Mouse (Mus musculus) CD8-positive naive resting alpha-beta T cell, adult 2 months (primary cell): ENCODE measurements around the gene Ssr3.

Source experiments
- DNase-seq, 2 experiments: peaks; one replicate each; pipeline ENCODE4 v3.0.0; 2022; ENCODE audit warnings: low read depth in 2 of 2, low spot score in 2 of 2

The Ssr3 gene

DNA sequence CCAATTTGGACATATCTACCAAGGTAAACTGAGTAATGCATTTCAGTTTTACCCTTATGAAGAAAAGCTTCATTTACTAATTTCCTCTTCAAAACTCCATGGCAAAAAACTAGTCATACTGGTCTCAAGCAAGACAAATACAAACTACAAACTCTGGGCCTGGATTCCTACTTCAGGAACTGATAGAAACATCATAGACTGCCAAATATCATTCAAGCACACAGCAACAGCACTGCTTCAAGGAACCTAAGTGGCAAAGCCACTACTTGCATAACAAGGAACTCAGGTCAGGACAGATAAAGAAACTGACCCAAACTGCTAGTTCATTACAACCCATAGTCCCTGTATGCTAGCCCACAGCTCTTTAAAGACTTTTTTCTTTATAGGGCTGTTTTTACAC lies 13.7 kb downstream of the Ssr3 start:
- no peak for DNase-seq

DNA sequence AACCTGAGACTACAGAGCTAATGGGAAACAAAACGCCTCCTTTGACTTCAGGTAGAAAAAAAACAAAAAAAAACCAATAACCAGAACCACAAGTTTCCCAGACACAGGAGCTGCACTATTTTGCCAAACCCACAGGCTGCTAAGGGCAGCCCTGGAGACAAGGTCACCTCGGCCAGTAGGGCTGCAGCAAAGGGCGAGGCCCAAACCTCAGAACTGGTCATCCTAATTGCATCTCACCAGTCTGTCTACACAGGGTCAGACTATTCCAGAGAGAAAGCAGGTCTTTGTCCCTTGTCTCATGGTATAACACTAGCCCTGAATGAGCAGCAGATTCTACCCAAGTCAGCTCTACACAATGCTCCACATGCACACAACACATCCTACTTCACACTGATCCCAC lies 17.7 kb downstream of the Ssr3 start:
- DNase-seq = no peak

DNA sequence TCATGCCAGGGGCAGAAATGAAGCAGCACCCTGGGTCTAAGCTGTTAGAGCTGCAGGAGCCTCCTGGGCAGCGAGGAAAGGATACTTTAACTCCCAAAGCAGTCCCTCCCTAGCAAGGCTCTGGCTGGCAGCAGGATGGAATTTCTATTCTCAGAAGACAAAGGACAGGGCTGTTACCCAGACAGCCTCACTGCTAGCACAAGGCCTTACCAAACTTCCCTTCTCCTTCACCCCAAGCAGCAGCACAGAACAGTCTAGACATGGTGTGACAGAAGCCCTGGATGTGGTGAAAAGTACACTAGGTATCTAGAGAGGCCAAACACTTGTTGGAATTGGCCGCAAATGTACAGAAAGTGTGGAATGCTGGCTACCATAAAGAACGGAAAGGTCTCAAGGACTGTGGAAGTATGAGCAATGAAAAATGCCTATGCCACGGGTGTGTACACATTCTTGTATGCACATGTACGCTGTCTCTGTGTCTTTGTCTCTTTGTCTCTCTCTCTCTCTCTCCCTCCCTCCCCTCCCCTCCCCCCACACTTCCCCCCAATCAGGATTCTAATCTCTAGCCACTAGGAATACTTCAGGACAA lies 18.7 kb downstream of the Ssr3 start:
- DNase-seq = no peak

DNA sequence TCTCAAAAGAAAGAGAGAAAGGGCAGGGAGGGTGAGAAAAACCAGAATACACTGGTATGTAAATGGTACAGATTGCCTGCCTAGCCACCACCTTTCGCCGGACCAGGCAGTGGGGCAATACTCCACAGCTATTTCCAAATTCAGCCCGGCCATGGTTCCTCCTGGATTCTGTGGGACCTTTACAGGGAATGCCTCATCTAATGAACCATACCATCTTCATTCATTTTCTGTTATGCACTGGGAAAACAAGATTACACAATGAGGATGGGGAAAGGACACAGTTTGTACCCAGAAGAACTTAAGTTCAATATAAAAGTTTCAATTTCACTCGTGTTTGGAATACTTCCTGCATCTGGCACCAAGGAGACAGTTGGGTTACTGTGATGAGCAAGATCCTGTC lies 19.9 kb downstream of the Ssr3 start:
- no peak for DNase-seq

DNA sequence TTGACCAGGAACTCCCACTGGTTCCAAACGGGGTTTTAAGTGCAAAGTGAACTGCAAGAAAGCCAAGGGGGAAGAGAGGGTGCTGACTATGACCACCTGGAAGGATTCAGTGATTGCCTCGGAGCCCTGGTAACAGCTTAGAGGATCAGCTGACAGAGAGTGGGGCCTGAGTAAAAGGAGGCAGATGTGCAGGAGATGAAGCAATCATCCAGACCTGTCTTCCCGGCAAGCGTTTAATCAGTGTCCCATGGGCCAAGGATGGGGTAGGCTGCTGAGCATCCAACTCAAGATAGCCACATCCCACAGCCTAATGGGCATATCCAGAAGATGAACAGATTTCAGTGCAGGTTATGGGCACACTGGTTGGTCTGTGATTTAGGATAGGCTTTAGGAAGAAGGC lies 24.5 kb downstream of the Ssr3 start:
- no peak for DNase-seq

DNA sequence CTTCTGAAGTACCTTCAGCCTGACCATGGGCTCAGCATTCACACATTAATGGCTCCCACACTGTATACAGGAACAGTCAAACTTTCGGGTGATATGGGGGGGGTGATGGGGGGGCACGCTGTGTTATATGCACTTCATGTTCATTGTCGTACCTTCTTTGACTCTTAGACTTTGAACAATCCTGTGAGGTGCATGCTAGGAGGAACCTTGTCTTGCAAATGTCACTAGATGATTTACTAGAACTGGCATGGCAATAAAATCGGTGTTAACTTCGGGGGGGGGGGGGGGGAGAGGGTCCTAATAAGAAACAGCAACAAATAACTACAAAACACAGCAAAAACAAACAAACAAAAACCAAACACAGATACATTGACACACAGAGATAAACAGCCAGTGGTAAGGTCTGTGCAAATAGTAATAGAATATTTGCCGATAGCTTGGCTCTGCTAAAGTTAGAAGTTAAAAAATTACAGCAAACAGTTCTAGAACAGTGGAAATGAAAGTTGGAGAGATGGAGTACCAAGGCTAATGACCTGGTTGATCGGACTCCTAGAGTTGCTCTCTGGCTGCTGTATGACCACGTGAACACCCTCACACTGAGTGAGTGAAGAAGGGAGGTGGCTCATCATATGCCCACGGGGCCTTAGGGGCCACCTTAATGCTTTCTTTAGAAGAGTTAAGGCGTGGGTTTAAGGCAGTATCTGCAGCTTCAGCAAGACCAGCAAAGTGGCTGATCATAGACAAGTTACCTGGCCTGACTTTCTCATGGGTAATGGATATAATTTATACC lies 26.3 kb downstream of the Ssr3 start:
- DNase-seq = no peak

DNA sequence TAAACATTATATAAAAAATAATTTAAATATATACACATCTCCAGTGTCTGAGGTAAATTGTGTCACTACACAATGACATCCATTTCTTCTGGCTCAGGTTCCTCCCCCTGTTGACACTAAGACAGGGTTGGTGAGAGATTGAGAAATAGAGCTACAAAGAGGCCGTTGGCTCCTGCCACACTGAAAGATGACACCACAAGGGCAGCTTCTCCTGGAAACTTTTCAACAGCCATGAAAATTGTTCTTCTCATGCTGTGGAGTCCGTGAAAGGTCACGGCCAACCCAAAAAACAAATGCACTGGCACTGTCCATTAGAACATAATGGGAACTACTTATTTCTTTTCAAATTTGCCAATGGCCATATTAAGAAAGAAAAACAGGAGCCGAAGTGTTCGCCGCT lies 27.2 kb downstream of the Ssr3 start:
- DNase-seq = no peak

DNA sequence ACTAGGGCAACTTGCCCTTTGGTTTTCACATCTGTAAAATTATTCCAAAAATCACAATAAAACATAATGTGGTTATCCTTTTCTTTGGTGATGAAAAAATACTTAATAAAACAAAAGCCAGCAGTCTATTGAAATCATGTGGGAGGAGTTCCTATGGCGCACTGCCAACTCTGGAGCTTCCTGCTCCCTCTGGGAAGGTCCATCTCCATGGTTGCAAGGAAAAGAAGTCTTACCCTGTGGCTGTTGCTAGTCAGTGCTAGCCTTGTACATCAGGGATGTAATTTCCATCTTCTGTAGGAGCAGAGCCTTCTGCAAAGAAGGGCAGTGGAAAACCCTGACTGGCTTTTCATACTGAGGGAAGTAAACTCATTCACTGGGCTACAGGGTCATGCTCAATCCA lies 29.0 kb downstream of the Ssr3 start:
- DNase-seq = no peak

DNA sequence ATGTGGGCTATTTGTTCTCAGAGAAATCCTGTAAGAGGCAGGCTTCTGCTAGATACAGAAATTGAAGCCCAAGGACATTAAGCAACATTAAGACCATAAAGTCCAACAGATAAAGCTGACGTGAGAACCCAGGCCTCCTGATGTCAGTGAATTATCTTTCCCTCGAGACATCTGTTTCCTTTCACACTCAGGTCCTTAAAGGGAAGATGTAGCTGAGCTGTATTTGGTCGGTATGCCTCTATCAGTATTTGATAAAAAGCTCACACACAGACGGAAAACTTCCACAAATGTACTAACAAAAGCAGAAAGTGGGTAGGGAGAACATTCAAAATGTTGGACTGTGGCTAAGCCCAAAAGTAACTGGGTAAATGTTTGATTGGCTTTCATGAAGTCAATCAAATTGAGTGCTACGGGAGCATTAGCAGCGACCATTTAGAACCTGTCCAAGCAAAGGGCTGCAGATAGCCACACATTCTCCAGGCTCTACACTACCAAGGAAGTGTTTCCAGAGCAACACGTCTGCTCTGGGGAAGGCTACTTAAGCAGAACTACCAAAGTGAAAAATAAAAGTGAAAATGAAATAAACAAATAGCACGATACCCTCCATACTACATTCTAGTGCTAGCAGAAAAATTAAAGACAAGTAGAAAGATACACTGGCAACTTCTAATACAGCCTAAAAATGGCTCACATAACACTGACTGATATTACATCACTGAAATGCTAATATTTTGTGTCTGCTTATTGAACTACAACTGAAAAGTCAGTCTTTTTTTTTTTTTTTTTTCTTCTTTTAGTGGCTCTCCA lies 32.1 kb downstream of the Ssr3 start:
- no peak for DNase-seq

DNA sequence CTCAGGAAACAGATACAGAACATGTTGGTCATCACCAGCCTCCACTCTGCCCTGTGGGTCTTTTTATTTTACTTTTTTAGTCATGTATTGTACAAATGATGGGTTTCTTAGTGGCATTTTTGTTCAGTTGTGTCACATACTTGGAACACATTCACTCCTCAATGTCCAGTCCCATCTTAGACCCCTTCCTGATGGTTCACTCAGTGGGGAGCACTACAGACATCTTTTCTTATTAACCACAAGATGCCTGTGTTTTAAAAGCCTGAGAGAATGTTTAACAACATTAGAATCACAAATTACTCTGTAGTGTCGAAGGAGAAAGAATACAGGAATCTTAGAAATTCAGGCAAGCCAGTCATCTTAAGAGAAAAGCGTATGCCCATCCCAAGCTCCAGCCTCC lies 33.6 kb downstream of the Ssr3 start:
- DNase-seq = no peak

DNA sequence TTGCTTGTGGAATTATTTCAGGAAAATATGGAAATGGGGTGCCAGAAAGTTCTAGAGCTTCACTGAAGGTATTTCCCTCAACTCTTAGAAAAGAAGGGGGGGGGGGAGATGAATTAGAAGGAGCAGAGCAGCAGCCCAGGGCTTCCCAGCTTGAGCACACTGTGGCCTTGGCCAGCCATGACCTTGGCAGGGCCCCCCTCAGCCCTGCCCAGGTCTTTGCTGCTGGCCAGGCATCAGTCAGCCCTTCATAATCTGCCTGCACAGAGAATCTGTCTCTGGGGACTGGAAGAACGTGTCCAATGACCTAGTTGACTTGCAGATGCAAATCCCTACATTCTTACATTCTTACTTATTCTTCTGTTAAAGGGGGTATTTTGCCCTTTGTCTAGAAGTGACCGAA lies 34.1 kb downstream of the Ssr3 start:
- DNase-seq = no peak

DNA sequence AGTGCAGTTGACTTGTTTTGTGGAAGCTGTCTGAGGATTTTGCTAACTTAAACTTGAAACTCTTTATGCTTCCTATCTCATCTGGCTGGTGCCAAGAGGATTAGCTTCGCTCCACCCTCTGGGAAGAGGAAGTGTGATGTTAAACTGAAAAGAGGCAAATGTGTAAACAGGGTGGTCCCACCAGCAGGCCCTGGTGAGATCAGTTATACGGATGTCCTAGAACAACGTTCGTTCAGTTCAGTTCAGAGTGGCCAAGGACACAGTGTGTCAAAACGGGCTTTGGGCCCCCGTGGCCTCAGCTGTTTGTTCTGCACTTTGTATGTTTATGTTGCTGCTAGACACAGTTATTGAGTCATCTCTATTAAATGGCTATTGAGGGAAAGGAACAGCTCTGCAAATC lies 36.9 kb downstream of the Ssr3 start:
- DNase-seq = no peak

DNA sequence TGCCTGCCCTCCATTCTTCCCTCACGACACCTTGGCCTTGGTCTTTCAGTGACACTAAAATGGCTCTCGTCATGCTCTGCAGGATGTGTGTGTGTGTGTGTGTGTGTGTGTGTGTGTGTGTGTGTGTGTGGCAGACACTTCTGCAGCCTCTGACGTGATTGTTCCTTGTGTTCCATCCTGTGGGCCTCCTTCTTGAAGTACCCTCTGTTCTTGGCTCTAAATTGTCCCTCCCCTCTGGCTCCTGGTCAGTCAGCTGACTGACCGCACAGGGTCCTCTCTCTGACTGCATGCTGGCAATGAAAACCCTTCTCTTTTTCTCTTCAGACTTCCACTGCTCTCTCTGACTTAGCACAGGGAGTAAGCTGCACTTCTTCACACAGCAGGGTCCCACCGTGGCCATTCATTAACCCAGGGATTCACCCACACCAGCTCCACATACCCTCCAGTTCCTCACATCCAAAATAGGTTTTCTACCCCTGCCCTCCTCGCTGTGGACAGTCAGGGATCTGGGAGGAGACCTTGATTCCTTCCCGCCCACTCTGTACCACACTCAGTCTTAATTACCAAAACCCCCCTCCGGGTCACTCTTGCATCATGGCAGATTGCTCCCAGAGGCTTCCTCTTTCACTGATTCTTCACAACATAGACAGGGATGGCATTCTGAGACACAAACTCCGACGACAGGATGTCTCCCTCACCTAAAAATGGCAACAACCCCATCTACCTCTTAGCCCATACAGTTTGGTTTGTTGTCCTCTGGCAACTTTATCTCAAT lies 39.0 kb downstream of the Ssr3 start:
- DNase-seq = no peak

DNA sequence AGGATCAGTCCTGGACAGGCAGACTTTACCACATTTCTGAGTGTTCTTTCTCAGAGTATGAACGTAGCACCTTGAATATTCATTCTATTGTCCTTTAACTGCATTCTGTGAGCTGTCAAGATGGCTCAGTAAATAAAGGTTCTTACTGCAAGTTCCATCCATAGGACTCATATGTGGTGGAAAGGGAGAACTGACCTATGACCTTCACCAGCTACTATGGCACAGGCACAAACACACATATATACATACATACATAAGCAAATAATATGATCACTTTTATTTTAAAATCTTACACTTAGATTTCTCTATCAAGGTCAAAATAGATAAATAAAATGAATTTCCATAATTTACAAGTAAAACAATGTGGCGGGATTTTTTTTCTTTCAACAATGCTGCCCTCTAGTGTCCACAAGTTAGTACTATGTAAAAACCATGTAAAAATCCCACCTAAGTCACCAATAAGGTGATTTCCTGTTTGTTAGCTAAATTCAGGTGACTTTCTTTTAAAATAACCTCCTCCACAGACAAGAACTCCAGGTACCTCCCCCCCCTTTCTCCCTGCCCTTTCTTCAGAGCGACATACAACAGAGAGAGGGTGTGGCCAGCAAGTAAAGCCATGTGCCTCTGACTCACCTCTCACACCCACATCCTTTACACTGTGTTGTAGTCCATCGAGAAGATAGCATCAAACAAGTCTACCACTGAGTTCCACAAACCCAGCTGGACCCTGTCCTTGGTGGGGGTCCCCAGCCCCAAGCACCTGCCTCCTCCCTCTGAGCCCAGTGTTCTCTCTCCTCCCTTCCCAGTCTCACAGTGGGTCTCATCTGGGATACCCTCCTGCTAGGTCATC lies 39.9 kb downstream of the Ssr3 start:
- peak in 1 of 2 experiments; percentile 1 for DNase-seq

DNA sequence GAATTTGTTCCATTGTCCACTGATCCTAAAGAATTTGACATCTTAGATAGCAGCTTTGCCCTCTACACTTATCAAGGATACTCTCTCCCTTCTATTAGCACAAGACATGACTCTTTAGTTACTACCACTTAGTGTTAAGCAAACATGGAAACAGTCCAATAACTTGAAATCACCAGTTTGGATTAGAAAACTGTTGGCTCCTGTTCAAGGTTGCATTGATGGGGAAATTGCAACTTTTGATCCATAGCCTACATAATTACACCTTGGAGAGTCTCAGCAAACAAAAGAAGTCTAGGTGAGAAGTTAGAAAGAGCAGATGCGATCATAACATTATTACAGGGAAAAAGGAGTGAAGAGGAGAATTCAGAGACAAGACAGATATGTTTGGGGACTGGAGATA lies 46.2 kb downstream of the Ssr3 start:
- no peak for DNase-seq

DNA sequence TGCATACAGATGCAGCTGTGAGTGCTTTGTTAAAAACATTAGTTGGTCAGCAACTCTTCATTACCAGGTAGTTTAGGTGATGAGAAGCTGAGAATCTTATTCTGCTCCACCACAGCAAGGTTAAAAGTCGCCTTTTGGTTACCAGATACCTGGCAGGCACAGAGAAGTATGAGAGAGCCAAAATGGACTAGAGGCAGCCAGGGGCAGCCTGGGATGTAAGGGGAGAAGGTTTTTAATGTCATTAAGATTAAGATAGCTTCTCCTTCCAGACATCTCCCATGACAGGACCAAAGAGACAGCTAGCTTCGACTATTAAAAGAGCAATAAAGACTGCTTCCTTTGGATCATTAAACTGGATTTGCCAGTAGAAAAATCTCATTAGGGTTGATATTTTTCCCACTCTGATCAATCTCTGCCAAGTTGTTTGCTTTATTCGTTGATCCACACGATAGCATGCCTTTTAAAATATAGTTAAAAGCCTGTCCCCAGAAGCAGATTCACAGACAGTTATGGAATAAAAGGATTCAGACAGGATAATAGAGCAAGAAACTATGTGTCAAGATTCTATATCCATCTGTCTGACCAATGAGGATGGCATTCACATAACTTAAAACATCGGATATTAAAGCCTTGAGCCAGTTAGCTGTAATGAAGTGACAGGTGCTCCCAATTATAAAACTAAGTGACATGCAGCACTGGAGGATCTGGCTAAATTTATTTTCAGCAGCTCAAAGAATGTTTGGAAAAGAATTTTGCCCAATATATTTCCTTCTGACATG lies 52.1 kb downstream of the Ssr3 start:
- DNase-seq = no peak

DNA sequence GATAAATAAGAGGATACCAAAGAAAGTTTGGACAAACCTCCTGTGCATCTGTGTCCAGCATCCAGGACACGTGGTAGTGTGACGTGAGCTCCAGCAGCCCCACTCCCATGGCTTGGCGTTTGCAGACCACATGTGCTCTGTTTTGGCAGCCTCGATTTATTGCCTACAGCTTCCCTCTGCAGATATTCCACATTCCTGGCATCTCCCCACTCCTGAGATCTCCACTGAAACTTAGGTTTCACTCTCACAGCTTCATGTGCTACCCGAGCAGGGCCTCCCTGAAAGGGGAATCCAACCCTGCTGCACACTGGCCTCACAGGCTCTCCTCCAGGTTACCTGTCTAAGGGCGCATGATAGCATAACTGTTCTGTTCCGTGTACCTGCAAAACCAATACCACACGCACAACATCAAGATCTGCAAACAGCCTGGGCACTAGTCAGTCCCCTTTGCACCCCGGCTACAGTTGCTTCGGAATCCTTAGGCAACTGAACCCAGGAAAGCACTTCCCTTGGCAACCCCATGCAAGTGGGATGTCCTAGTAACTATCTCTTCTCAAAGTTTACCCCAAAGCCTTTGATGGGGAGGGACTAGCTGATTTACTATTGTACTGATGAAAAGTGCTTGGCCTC lies 54.5 kb downstream of the Ssr3 start:
- DNase-seq = no peak
